Mouse (Mus musculus): ENCODE data around the gene Nmi. TPM values are rescaled to one million over a fixed set of nuclear protein-coding genes. Genes with fewer than 3 reads are reported as not detected.

Gene Nmi
- polyA plus RNA-seq, 1 experiment from 2014 or later, result 34.3 TPM

DNA sequence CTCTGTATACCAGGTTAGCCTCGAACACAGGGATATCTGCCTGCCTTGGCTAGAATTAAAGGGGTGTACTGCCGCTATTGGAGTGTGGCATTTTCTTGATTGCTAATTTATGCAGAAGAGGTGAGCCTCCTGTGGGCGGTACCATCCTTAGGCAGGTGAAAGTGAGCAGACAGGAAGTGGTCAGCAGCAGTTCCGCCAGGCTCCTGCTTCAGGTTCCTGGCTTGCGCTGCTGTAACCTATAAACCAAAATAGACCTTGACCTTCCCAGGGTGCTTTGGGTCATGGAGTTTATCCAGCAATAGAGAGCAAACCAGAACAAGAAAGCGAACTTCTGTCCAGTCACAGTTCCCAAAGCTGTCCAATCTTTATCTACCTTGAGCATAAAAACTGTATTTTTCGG lies 37.4 kb downstream of the Nmi start:
- no peak for TF ChIP-seq CTCF (IDR thresholded peaks at IDR 0.05; ENCODE audit: low read depth)
- no peak overlapping the region for H3K4me2 ChIP-seq (ENCODE audit: low read length)
- no peaks in the 10 kb centered on the region for H3K36me3 ChIP-seq (ENCODE audit: insufficient read depth, low read length)
- no peak overlapping the region for H3K9ac ChIP-seq (ENCODE audit: low read depth, low read length)
- H3K9me3 ChIP-seq (replicated peaks; ENCODE audit: low read length), result no peaks in the 10 kb centered on the region
- no peak overlapping the region for H3K4me3 ChIP-seq (replicated peaks; ENCODE audit: low read depth, low read length)
- DNase-seq (ENCODE audit: low spot score), result no peak
- H3K4me1 ChIP-seq (replicated peaks; ENCODE audit: insufficient read depth, low read length), result no peaks in the 10 kb centered on the region
- no peak for ATAC-seq (replicated peaks; ENCODE audit: low FRiP score, low read depth)
- 93% methylated on average over 7 of the region's 7 CpGs for WGBS
- H3K27me3 ChIP-seq (ENCODE audit: insufficient read depth, low read length), result no peaks in the 10 kb centered on the region
- H3K27ac ChIP-seq, result no peak overlapping the region

DNA sequence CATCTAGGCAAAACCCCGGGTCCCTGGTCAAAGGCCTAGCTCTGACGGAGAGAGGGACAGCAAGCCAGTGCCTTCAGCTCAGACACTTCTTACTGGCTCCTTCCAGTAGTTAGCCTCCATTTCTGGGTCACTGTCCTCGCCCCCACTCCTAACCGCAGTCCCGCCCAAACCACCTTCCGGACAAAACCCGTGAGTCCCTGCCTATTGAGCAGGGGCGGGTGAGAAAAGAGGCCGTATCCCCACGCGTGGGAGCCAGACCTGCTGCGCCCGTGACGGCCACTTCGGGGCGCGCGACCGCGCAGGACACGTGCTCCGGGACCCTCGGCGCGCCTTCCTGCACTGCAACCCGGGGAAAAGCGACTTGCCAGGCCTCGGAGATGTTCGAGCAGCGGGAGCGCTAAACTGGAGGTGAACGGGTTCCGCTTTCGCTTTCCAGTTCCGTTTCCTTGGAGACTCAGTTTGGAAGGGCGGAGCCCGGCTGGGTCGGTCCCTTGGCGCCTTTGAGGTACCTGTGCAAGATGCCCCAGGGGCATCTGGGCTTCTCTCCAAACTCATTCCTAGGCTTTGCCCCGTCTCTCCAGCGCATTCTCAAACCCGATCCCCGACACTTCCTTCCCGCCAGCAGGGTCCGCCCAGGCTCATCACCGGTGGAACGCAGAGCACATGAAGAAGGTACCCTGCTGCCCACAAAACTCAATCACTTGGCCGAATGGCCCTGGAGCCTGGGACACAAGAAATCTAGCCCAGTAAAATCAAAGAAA lies 38.5 kb downstream of the Nmi start, which contains the start of gene Rbm43:
TSS of gene Rbm43 (minus strand) at position 590 of the 761 bp plus-strand sequence.
- ATAC-seq (replicated peaks; ENCODE audit: low FRiP score, low read depth) (peak; percentile 71), DNase-seq (ENCODE audit: low spot score) (peak; percentile 84)
- peak within 1 kb of the TSS; percentile 66; the same call in 1 of the 2 replicates for H3K27ac ChIP-seq
- H3K9ac ChIP-seq (ENCODE audit: low read depth, low read length), result peak within 1 kb of the TSS; percentile 71
- H3K27me3 ChIP-seq (ENCODE audit: insufficient read depth, low read length), result no peaks in the 10 kb centered on the region
- H3K4me3 ChIP-seq (replicated peaks; ENCODE audit: low read depth, low read length), result peak within 1 kb of the TSS; percentile 76
- TF ChIP-seq CTCF (IDR thresholded peaks at IDR 0.05; ENCODE audit: low read depth), result peak; percentile 43; the same call in 1 of the 2 replicates
- WGBS, result under 1% methylated on average over 48 of the region's 48 CpGs
- no peaks in the 10 kb centered on the region for H3K4me1 ChIP-seq (replicated peaks; ENCODE audit: insufficient read depth, low read length)
- H3K9me3 ChIP-seq (replicated peaks; ENCODE audit: low read length), result no peaks in the 10 kb centered on the region
- peak within 1 kb of the TSS; percentile 82 for H3K4me2 ChIP-seq (ENCODE audit: low read length)
- H3K36me3 ChIP-seq (ENCODE audit: insufficient read depth, low read length), result no peaks in the 10 kb centered on the region

DNA sequence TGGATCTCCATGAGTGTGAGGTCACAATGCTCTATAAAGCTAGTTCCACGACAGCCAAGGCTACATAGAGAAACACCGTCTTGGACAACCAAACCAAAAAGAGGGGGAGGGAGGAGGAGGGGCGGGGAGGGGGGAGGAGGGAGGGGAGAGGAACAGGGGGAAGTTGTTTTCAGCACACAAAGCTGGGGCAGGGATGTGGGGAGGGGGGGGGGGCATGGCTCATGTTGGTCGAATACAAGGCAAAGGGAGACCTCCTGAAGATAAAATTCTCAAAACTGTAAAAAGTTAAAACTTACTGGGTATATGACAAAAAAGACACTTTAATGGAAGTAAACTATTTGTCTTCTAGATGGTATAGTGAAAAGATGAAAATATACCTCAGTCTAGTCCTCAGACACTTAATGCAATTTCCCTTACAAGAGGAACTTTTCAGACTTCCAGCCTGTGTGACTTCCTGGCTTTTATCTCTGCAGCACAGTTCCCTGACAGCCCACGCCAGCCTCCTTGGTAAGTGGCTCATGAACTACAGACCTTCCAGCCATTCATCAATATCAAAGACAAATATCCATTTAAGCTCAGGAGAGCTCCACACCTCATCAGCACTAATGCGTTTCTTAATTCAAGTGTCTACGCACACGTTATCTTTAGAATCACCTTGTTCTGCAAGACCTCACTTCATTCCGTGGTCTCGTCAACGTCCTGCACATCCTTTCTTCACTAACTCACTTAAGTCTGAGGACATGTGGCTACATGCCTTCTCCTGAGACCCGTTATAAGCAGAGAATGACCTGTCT lies 39.8 kb downstream of the Nmi start:
- peak overlapping the region; percentile 82 for H3K4me2 ChIP-seq (ENCODE audit: low read length)
- peak overlapping the region; percentile 76 for H3K4me3 ChIP-seq (replicated peaks; ENCODE audit: low read depth, low read length)
- no peaks in the 10 kb centered on the region for H3K27me3 ChIP-seq (ENCODE audit: insufficient read depth, low read length)
- no peak overlapping the region for H3K9ac ChIP-seq (ENCODE audit: low read depth, low read length)
- 39% methylated on average over 12 of the region's 12 CpGs for WGBS
- H3K27ac ChIP-seq, result no peak overlapping the region
- TF ChIP-seq CTCF (IDR thresholded peaks at IDR 0.05; ENCODE audit: low read depth), result no peak
- DNase-seq (ENCODE audit: low spot score) (peak; percentile 19), ATAC-seq (replicated peaks; ENCODE audit: low FRiP score, low read depth) (no peak)
- H3K4me1 ChIP-seq (replicated peaks; ENCODE audit: insufficient read depth, low read length), result no peaks in the 10 kb centered on the region
- no peaks in the 10 kb centered on the region for H3K9me3 ChIP-seq (replicated peaks; ENCODE audit: low read length)
- H3K36me3 ChIP-seq (ENCODE audit: insufficient read depth, low read length), result no peaks in the 10 kb centered on the region

DNA sequence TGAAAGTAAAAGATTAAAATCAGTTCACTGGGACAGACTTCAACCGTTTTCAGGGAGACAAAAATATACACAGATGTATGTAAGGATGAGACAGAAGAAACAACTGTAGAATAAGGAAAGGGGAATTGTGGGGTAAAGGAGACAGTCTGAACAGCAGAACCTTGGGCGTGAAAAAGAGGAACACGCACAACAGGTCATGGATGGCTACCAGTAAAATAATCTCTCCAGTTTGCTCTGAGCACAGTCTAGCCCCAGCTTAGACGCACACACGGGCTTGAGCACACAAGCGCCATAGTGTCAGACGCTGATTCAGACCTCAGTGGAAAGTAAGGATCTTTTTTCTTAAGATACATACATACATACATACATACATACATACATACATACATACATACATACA lies 42.1 kb downstream of the Nmi start:
- Histone ChIP-seq H3K9ac (ENCODE audit: low read depth, low read length) (no peak overlapping the region), H3K27me3 (ENCODE audit: insufficient read depth, low read length) (no peaks in the 10 kb centered on the region), H3K9me3 (replicated peaks; ENCODE audit: low read length) (no peaks in the 10 kb centered on the region), H3K4me3 (replicated peaks; ENCODE audit: low read depth, low read length) (no peak overlapping the region), H3K4me1 (replicated peaks; ENCODE audit: insufficient read depth, low read length) (no peaks in the 10 kb centered on the region), H3K36me3 (ENCODE audit: insufficient read depth, low read length) (no peaks in the 10 kb centered on the region), H3K4me2 (ENCODE audit: low read length) (peak overlapping the region; percentile 31), H3K27ac (no peak overlapping the region)
- no peak for TF ChIP-seq CTCF (IDR thresholded peaks at IDR 0.05; ENCODE audit: low read depth)
- DNase-seq (ENCODE audit: low spot score) (no peak), ATAC-seq (replicated peaks; ENCODE audit: low FRiP score, low read depth) (no peak)
- WGBS, result 55% methylated on average over 7 of the region's 7 CpGs

DNA sequence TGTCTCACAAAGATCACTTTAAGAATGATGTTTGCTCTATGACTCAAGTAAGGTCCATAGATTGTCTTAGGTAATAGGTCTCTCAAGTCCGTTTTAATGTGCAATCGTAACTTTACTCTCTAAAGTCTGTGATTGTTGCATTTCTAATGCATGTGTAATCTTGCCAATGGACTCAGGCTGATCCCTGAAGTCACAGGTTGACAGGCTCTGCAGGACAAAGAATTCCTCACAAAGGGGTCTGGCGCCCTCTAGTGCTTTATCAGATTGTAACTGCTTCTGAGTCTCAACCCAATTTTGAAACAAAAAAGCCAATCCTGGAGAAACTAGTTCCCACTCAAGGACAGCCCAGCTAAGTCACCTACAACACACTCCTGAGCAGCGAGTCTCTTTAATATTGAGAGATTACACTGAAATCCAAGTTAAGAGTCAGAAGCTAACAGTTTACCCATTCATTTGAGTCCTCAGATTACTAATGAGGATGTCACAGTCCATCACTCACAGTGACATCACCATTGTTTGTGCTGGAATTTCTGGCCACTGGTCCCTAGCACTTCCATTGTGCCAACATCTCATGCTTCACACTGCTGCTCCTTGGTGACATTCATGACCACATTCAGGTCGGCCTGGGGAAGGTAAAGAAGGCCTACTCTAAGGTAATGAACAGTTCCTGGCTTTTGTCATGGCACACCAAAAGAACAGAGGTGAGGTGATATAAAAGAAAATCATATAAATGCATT lies 58.2 kb downstream of the Nmi start:
- no peaks in the 10 kb centered on the region for H3K27me3 ChIP-seq (ENCODE audit: insufficient read depth, low read length)
- H3K4me2 ChIP-seq (ENCODE audit: low read length), result no peak overlapping the region
- no peaks in the 10 kb centered on the region for H3K36me3 ChIP-seq (ENCODE audit: insufficient read depth, low read length)
- ATAC-seq (replicated peaks; ENCODE audit: low FRiP score, low read depth) (peak; percentile 65), DNase-seq (ENCODE audit: low spot score) (peak; percentile 93)
- no peaks in the 10 kb centered on the region for H3K9me3 ChIP-seq (replicated peaks; ENCODE audit: low read length)
- peak; percentile 96 for TF ChIP-seq CTCF (IDR thresholded peaks at IDR 0.05; ENCODE audit: low read depth)
- H3K4me1 ChIP-seq (replicated peaks; ENCODE audit: insufficient read depth, low read length), result peaks cover 7% of the 10 kb centered on the region; the same call in 1 of the 2 replicates
- 8% methylated on average over 5 of the region's 5 CpGs for WGBS
- H3K27ac ChIP-seq, result no peak overlapping the region
- no peak overlapping the region for H3K4me3 ChIP-seq (replicated peaks; ENCODE audit: low read depth, low read length)
- no peak overlapping the region for H3K9ac ChIP-seq (ENCODE audit: low read depth, low read length)

GRCm38 (mm10) chr2:51914532-51914931 lies 58.8 kb downstream of the Nmi start:
- H3K36me3 ChIP-seq (ENCODE audit: insufficient read depth, low read length), result no peaks in the 10 kb centered on the region
- no peak overlapping the region for H3K4me2 ChIP-seq (ENCODE audit: low read length)
- peaks cover 7% of the 10 kb centered on the region; the same call in 1 of the 2 replicates for H3K4me1 ChIP-seq (replicated peaks; ENCODE audit: insufficient read depth, low read length)
- no peaks in the 10 kb centered on the region for H3K9me3 ChIP-seq (replicated peaks; ENCODE audit: low read length)
- no peak for TF ChIP-seq CTCF (IDR thresholded peaks at IDR 0.05; ENCODE audit: low read depth)
- DNase-seq (ENCODE audit: low spot score) (no peak), ATAC-seq (replicated peaks; ENCODE audit: low FRiP score, low read depth) (no peak)
- no peak overlapping the region for H3K27ac ChIP-seq
- H3K27me3 ChIP-seq (ENCODE audit: insufficient read depth, low read length), result no peaks in the 10 kb centered on the region
- WGBS, result 64% methylated on average over 7 of the region's 7 CpGs
- H3K4me3 ChIP-seq (replicated peaks; ENCODE audit: low read depth, low read length), result no peak overlapping the region
- H3K9ac ChIP-seq (ENCODE audit: low read depth, low read length), result no peak overlapping the region
